Mouse (Mus musculus) adipocyte (in vitro differentiated cells): ENCODE data around the gene 0610009B22Rik.

Experiments
- DNase-seq: peaks from one replicate; pipeline ENCODE4 v3.0.0-alpha.2; 2016; ENCODE audit warnings: low spot score

Gene 0610009B22Rik

DNA sequence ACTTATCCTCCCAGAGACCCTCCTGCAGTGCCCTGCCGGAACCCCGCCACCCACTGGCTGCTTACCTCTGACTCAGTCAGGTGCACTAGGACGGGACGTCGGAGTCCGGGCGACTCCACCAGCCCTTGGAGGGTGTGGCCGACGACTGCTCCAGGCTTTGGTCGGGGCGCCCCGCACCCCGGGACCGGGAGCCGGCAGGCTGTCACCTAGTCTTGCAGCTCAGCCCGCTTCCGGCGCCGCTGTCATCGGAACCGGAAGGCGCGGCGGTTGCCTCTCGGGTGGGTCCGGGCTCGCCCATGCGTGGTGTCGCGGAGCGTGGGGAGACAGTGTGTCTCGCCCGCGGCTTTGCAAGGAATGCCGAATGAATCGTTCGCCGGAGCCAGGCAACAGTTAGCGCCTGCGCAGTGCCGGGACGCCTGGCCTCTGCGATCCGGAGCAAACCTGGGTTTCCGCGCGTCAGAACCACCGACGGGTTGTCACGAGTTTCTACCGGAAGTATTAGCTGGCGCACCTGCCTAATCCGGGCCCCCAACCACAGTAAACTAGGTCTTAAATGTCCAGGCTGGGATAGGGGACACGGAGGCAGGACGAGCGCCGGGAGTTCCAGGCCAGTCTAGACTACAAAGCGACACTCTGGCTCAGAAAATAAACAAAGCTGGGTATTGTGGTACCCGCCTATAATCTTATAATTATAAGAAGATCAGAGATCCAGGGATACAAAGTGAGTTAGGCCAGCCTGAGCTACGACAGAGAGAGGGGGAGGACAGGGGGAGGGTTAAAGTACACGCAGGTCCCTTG is 53.0 kb downstream of the 0610009B22Rik start, which contains the start of gene Rmnd5b:
Rmnd5b (minus strand) TSS at position 372 of the 798 bp plus-strand sequence.
- DNase-seq: peak; percentile 86
